Mouse (Mus musculus) stomach, postnatal 0 days (tissue): Measurements from ENCODE around the gene Bcas3.

ENCODE experiments used
- CTCF ChIP-seq: IDR thresholded peaks from 2 replicates; pipeline ENCODE4 v1.5.1; 2016; ENCODE audit warnings: antibody characterized with exemption, low read depth, mild to moderate bottlenecking, moderate library complexity
- EP300 ChIP-seq: optimal IDR thresholded peaks from 2 replicates; pipeline ENCODE3; 2016; ENCODE audit warnings: antibody characterized with exemption

- no peak for TF ChIP-seq EP300
- TF ChIP-seq CTCF: no peak
These were observed 31.2 kb downstream of the Bcas3 start for GRCm38 (mm10) chr11:85383975-85384821.
